Mouse (Mus musculus): ENCODE results near the gene Slc25a13.

DNA sequence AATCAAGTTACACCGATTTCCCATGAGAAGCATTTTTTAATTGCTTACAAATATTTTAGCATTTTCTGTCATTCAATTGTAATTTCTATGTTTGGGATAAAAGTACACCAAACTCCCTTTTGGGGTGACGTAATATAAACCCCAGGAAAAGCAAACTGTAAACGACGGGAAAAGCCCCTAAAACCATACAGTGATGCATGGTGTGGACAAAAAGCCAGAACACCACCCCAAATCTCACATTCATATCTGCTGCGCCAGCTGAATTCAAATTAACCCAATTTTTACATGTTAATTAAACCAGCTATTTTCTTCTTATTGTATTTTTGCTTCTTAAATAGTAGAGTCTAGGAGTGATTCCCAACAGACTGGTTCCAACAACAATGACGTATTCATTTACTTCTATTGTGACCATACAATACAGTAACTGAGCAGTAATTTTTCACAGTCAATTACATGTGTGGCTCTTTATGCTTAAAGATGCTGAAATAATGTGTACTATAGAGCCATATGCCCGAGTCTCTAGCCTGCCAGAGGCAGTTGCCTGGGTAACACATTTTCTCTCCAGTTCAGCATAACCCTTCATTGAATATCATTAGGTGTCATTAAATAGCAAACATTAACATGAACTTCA, 53.9 kb downstream of the Slc25a13 start:
- TF ChIP-seq POLR2A (IDR thresholded peaks at IDR 0.05; ENCODE audit: borderline replicate concordance, extremely low read depth, insufficient read depth, insufficient read length, poor library complexity, severe bottlenecking) (no peak), CTCF (IDR thresholded peaks at IDR 0.05; ENCODE audit: borderline replicate concordance, extremely low read depth, insufficient read depth, insufficient read length) (no peak)

Data from brain, embryonic 14.5 days (tissue).